ENCODE assay signal across 8 mouse cellular contexts in genomic region chr5:150666133-150666739, GRCm38 (mm10). TPM values are rescaled to one million over a fixed set of nuclear protein-coding genes. Genes with fewer than 3 reads are reported as not detected.
A peak's percentile ranks its signal among the peaks of the same experiment; 100 is the strongest.
DNase-seq lines count a peak whose midpoint lies in the region; ATAC-seq and TF ChIP-seq lines count a peak whose summit lies in the region.
"Not testable (repeated sequence)": the region's sequence is repeated elsewhere in the genome, so short reads cannot be mapped to it uniquely, and the experiment has no call there.

TSS of gene N4bp2l2 (minus strand) at chr5:150666183.

- H3K4me1 ChIP-seq in forebrain, embryonic 14.5 days (ENCODE audit: control insufficient read depth, insufficient read depth, low read length); lung, embryonic 14.5 days (ENCODE audit: insufficient read depth); neural tube, embryonic 12.5 days: not testable (repeated sequence)
- peaks cover 12% of the 10 kb centered on the region for H3K4me1 ChIP-seq in heart, embryonic 12.5 days (replicated peaks)

- peaks cover 37% of the 10 kb centered on the region for H3K79me3 ChIP-seq in C2C12 (ENCODE audit: low read depth)

- 0 out of 2 replicates have a peak, but pooled peaks have one; percentile 0 for ATAC-seq in forebrain, embryonic 14.5 days
- ATAC-seq in heart, embryonic 12.5 days (ENCODE audit: insufficient number of reproducible peaks, low FRiP score); inflammation-experienced regulatory T-cells, adult 6 months; lung, embryonic 14.5 days (ENCODE audit: insufficient read depth); neural tube, embryonic 12.5 days (ENCODE audit: low FRiP score, low read depth): not testable (repeated sequence)

- H3K4me2 ChIP-seq in forebrain, embryonic 14.5 days (ENCODE audit: low read length), result peak within 1 kb of the TSS; percentile 79
- H3K4me2 ChIP-seq in heart, embryonic 12.5 days, result peak within 1 kb of the TSS; percentile 75
- peak within 1 kb of the TSS; percentile 84 for H3K4me2 ChIP-seq in lung, embryonic 14.5 days
- peak within 1 kb of the TSS; percentile 81 for H3K4me2 ChIP-seq in neural tube, embryonic 12.5 days (replicated peaks)

- not testable (repeated sequence) for TF ChIP-seq CTCF in C2C12 (IDR thresholded peaks at IDR 0.05; ENCODE audit: control insufficient read depth, insufficient read depth, insufficient read length); brain, embryonic 14.5 days (IDR thresholded peaks at IDR 0.05; ENCODE audit: borderline replicate concordance, extremely low read depth, insufficient read depth, insufficient read length); lung, embryonic 14.5 days (IDR thresholded peaks at IDR 0.05; ENCODE audit: low read depth)

- not testable (repeated sequence) for H3K9me3 ChIP-seq in forebrain, embryonic 14.5 days (replicated peaks; ENCODE audit: control insufficient read depth, low read length); heart, embryonic 12.5 days (replicated peaks); lung, embryonic 14.5 days (ENCODE audit: low read depth, low read length); neural tube, embryonic 12.5 days

- peaks cover 13% of the 10 kb centered on the region for H3K36me3 ChIP-seq in C2C12 (ENCODE audit: control insufficient read depth, insufficient read depth)
- peaks cover 11% of the 10 kb centered on the region for H3K36me3 ChIP-seq in forebrain, embryonic 14.5 days (ENCODE audit: control insufficient read depth, insufficient read depth, low read length)
- peaks cover 10% of the 10 kb centered on the region for H3K36me3 ChIP-seq in heart, embryonic 12.5 days
- H3K36me3 ChIP-seq in lung, embryonic 14.5 days (ENCODE audit: insufficient read depth), result peaks cover 13% of the 10 kb centered on the region
- H3K36me3 ChIP-seq in neural tube, embryonic 12.5 days, result peaks cover 10% of the 10 kb centered on the region

- WGBS in forebrain, embryonic 14.5 days, result 91% methylated on average over 8 of the region's 9 CpGs
- WGBS in heart, embryonic 12.5 days, result 91% methylated on average over 9 of the region's 9 CpGs
- WGBS in lung, embryonic 14.5 days, result 87% methylated on average over 8 of the region's 9 CpGs
- 92% methylated on average over 9 of the region's 9 CpGs for WGBS in neural tube, embryonic 12.5 days

- H3ac ChIP-seq in C2C12 (ENCODE audit: control insufficient read depth, insufficient read length, low read depth), result peak within 1 kb of the TSS; percentile 96

- intact Hi-C loops in left cerebral cortex, postnatal 10 days (cut with DNase I), result loop anchor here (10.0 kb wide), 2 partner anchors 211 to 501 kb away; no protein-coding TSS in a partner anchor

- peak within 1 kb of the TSS; percentile 96 for H3K4me3 ChIP-seq in C2C12 (ENCODE audit: insufficient read depth, poor library complexity, severe bottlenecking)
- peak within 1 kb of the TSS; percentile 96 for H3K4me3 ChIP-seq in forebrain, embryonic 14.5 days (ENCODE audit: low read depth, low read length)
- peak within 1 kb of the TSS; percentile 98 for H3K4me3 ChIP-seq in heart, embryonic 12.5 days
- peak within 1 kb of the TSS; percentile 99 for H3K4me3 ChIP-seq in lung, embryonic 14.5 days (ENCODE audit: low read depth, low read length)
- H3K4me3 ChIP-seq in neural tube, embryonic 12.5 days, result peak within 1 kb of the TSS; percentile 91

- TF ChIP-seq POLR2A in brain, embryonic 14.5 days (IDR thresholded peaks at IDR 0.05; ENCODE audit: borderline replicate concordance, extremely low read depth, insufficient read depth, insufficient read length, poor library complexity, severe bottlenecking), result not testable (repeated sequence)

- peak within 1 kb of the TSS; percentile 91 for H3K9ac ChIP-seq in forebrain, embryonic 14.5 days (ENCODE audit: low read length)
- peak within 1 kb of the TSS; percentile 94 for H3K9ac ChIP-seq in heart, embryonic 12.5 days
- peak within 1 kb of the TSS; percentile 95 for H3K9ac ChIP-seq in lung, embryonic 14.5 days
- peak within 1 kb of the TSS; percentile 87 for H3K9ac ChIP-seq in neural tube, embryonic 12.5 days

- H3K27ac ChIP-seq in forebrain, embryonic 14.5 days (ENCODE audit: low read depth, low read length), result peak within 1 kb of the TSS; percentile 91
- H3K27ac ChIP-seq in heart, embryonic 12.5 days (ENCODE audit: poor library complexity, severe bottlenecking), result peak within 1 kb of the TSS; percentile 99
- H3K27ac ChIP-seq in lung, embryonic 14.5 days (ENCODE audit: low read depth), result peak within 1 kb of the TSS; percentile 98
- peak within 1 kb of the TSS; percentile 84 for H3K27ac ChIP-seq in neural tube, embryonic 12.5 days

- not testable (repeated sequence) for H3K27me3 ChIP-seq in C2C12 (ENCODE audit: control insufficient read depth, insufficient read depth, insufficient read length); forebrain, embryonic 14.5 days (replicated peaks; ENCODE audit: control insufficient read depth, insufficient read depth, low read length); heart, embryonic 12.5 days (replicated peaks); lung, embryonic 14.5 days (ENCODE audit: insufficient read depth, low read length); neural tube, embryonic 12.5 days (replicated peaks)

- DNase-seq in brain, embryonic 14.5 days (ENCODE audit: low read depth); forebrain, embryonic 14.5 days (ENCODE audit: low spot score); left cerebral cortex, postnatal 10 days (ENCODE audit: extremely low spot score in 1 of 2, low spot score in 2 of 2); lung, embryonic 14.5 days: not testable (repeated sequence)

- H3K79me2 ChIP-seq in C2C12 (ENCODE audit: control insufficient read depth, insufficient read depth), result peaks cover 41% of the 10 kb centered on the region

RNA-seq across cellular contexts. Expression of gene N4bp2l2, which starts in this region (rescaled TPM):
- polyA plus RNA-seq in C2C12 (2012; fragmentation: generic; extraction: Trizol), result 16.1 TPM
- 24.7 and 31.0 TPM in 2 replicates for polyA plus RNA-seq in brain, embryonic 14.5 days (2012; rRNA removed)
- 30.2 and 34.9 TPM in 2 replicates for polyA plus RNA-seq in forebrain, embryonic 14.5 days (2014; fragmentation: Nextera tagmentation; extraction: Ambion mirVana)
- polyA plus RNA-seq in heart, embryonic 12.5 days (2016; fragmentation: Nextera tagmentation; extraction: Ambion mirVana), result 38.0 and 42.2 TPM in 2 replicates
- 10 to 100 TPM; 74.8 to 79.1 (median 77.0) TPM for polyA plus RNA-seq in inflammation-experienced regulatory T-cells, adult 6 months (2017; shearing (Covaris generic))
- 10 to 100 TPM; 66.3 to 67.8 TPM for total RNA-seq in left cerebral cortex, postnatal 10 days (2021)
- polyA plus RNA-seq in lung, embryonic 14.5 days (2014; fragmentation: Nextera tagmentation; extraction: Ambion mirVana), result 40.1 and 43.6 TPM in 2 replicates
- polyA plus RNA-seq in neural tube, embryonic 12.5 days (2016; fragmentation: Nextera tagmentation; extraction: Ambion mirVana), result 39.4 and 41.1 TPM in 2 replicates
